Mouse (Mus musculus) olfactory bulb, adult 2 months (tissue): ENCODE measurements around the gene Prickle3.

Experiments used
- CTCF ChIP-seq: fragments of 200-500 bp; IDR thresholded peaks from 2 replicates; pipeline ENCODE4 v1.5.1; 2012; ENCODE audit warnings: low read depth, mild to moderate bottlenecking, low read length, moderate library complexity; ENCODE audit not compliant: insufficient read depth
- POLR2A ChIP-seq: fragments of 200-500 bp; IDR thresholded peaks from 2 replicates; pipeline ENCODE4 v1.6.1; 2012; ENCODE audit warnings: mild to moderate bottlenecking, low read depth, low read length, moderate library complexity; ENCODE audit not compliant: insufficient read depth

DNA sequence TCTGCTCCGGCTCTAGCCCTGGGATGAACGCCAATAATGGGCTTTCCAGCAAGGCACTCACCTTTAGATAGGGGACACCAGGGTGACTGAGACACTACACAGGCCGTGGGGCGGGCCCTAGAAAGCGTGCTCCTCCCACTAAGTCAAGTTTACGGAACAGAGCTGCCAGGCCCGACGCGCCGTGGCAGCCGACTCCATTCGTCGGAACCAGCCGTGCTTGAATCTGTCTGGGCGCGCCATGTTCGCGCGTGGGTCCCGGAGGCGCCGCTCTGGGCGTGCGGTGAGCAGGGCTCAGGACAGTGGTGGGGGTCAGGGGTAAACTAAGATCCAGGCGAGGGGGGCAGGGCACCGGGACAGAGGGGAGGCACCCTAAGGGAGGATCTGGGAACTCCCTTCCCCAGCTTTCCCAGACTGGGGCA lies at the start of gene Prickle3:
- TF ChIP-seq CTCF (no peak), POLR2A (no peak)
